Mouse (Mus musculus): Measurements from ENCODE around the gene Sdha. TPM values are rescaled to one million over a fixed set of nuclear protein-coding genes. Genes with fewer than 3 reads are reported as not detected.

Gene Sdha
- polyA plus RNA-seq, 1 experiment, result 163 TPM

GRCm38 (mm10) chr13:74362218-74362617 is 12.1 kb upstream of the Sdha start:
- TF ChIP-seq TCF3 (IDR thresholded peaks at IDR 0.05; ENCODE audit: insufficient read length, low read depth) (no peak), REST (IDR thresholded peaks at IDR 0.05; ENCODE audit: insufficient read depth, insufficient read length) (no peak), USF1 (IDR thresholded peaks at IDR 0.05; ENCODE audit: low read depth) (no peak), E2F4 (IDR thresholded peaks at IDR 0.05; ENCODE audit: insufficient read depth) (no peak), TCF12 (IDR thresholded peaks at IDR 0.05; ENCODE audit: insufficient read depth, poor library complexity, severe bottlenecking) (no peak), SRF (IDR thresholded peaks at IDR 0.05; ENCODE audit: control insufficient read depth, insufficient read length, low read depth) (no peak), CEBPB (IDR thresholded peaks at IDR 0.05; ENCODE audit: insufficient read depth, poor library complexity, severe bottlenecking) (no peak), POLR2A (IDR thresholded peaks at IDR 0.05; ENCODE audit: insufficient read length, low read depth) (no peak), MYOD1 (IDR thresholded peaks at IDR 0.05; ENCODE audit: control insufficient read depth in 1 of 3, insufficient read length in 2 of 3, low read depth in 2 of 3) (no peak), MYOG (IDR thresholded peaks at IDR 0.05; ENCODE audit: control insufficient read depth in 1 of 3, insufficient read depth in 1 of 3, insufficient read length in 2 of 3, low read depth in 2 of 3) (no peak), POLR2AphosphoS2 (IDR thresholded peaks at IDR 0.05; ENCODE audit: insufficient read length, low read depth) (no peak), MAX (IDR thresholded peaks at IDR 0.05; ENCODE audit: low read depth) (no peak)
- Histone ChIP-seq H3K4me2 (ENCODE audit: low read depth) (no peak overlapping the region), H3K79me2 (ENCODE audit: control insufficient read depth, insufficient read depth) (no peaks in the 10 kb centered on the region), H3K36me3 (ENCODE audit: control insufficient read depth, insufficient read depth) (peaks cover 17% of the 10 kb centered on the region), H3K27me3 (ENCODE audit: control insufficient read depth, insufficient read depth, insufficient read length) (no peaks in the 10 kb centered on the region), H3ac (ENCODE audit: control insufficient read depth, insufficient read length) (no peak overlapping the region), H3K4me3 (no peak overlapping the region)

DNA sequence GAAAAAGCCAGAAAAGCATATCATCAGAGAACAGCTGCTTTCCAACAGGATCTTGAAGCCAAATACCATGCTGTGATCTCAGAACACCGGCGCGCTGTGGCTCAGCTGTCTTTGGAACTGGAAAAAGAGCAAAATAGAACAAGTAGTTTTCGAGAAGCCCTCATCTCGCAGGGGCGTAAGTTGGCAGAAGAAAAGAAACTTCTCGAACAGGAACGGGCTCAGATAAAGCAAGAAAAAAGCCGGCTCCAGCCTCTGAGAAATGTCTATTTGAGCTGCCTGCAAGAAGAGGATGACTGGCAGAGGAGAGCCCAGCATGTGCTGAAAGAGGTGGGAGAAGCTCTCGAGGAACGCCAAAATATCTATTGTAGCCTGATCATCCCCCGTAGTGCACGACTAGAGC is 6.4 kb upstream of the Sdha start:
- Histone ChIP-seq H3K27me3 (ENCODE audit: control insufficient read depth, insufficient read depth, insufficient read length) (no peaks in the 10 kb centered on the region), H3K4me3 (no peak overlapping the region), H3K36me3 (ENCODE audit: control insufficient read depth, insufficient read depth) (peaks cover 39% of the 10 kb centered on the region), H3K4me2 (ENCODE audit: low read depth) (no peak overlapping the region), H3ac (ENCODE audit: control insufficient read depth, insufficient read length) (no peak overlapping the region), H3K79me2 (ENCODE audit: control insufficient read depth, insufficient read depth) (peaks cover 30% of the 10 kb centered on the region)
- no peak for TF ChIP-seq TCF12 (IDR thresholded peaks at IDR 0.05; ENCODE audit: insufficient read depth, poor library complexity, severe bottlenecking)
- no peak for TF ChIP-seq CEBPB (IDR thresholded peaks at IDR 0.05; ENCODE audit: insufficient read depth, poor library complexity, severe bottlenecking)
- no peak for TF ChIP-seq MYOD1 (IDR thresholded peaks at IDR 0.05; ENCODE audit: control insufficient read depth in 1 of 3, insufficient read length in 2 of 3, low read depth in 2 of 3)
- no peak for TF ChIP-seq E2F4 (IDR thresholded peaks at IDR 0.05; ENCODE audit: insufficient read depth)
- TF ChIP-seq SRF (IDR thresholded peaks at IDR 0.05; ENCODE audit: control insufficient read depth, insufficient read length, low read depth), result no peak
- TF ChIP-seq TCF3 (IDR thresholded peaks at IDR 0.05; ENCODE audit: insufficient read length, low read depth), result no peak
- TF ChIP-seq REST (IDR thresholded peaks at IDR 0.05; ENCODE audit: insufficient read depth, insufficient read length), result no peak
- no peak for TF ChIP-seq MAX (IDR thresholded peaks at IDR 0.05; ENCODE audit: low read depth)
- no peak for TF ChIP-seq POLR2A (IDR thresholded peaks at IDR 0.05; ENCODE audit: insufficient read length, low read depth)
- no peak for TF ChIP-seq MYOG (IDR thresholded peaks at IDR 0.05; ENCODE audit: control insufficient read depth in 1 of 3, insufficient read depth in 1 of 3, insufficient read length in 2 of 3, low read depth in 2 of 3)
- no peak for TF ChIP-seq USF1 (IDR thresholded peaks at IDR 0.05; ENCODE audit: low read depth)
- TF ChIP-seq POLR2AphosphoS2 (IDR thresholded peaks at IDR 0.05; ENCODE audit: insufficient read length, low read depth), result no peak

DNA sequence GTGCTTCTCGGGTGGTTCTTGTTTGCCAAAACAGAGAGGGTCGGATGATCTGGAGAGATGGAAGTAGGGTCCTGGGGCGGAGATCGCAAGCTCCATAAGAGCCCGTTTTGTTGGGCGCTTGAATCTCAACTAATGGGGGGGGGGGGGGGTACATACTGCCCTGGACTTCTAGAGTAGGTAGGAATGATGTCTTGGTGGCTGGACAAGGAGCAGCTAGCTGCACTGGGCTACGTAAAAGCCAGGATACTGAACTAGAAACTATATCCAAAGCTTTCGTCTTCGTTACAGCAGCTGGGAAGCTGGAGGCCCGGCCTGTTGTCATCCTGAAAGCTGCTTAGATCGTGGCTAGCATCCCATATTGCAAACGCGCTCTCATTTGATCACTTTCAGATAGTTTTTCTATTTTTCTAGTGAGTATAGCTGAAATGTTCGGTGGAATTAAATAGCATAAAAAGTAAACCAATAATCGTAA is 391 bp upstream of the Sdha start:
- Histone ChIP-seq H3ac (ENCODE audit: control insufficient read depth, insufficient read length) (peak overlapping the region; percentile 41), H3K4me3 (peak overlapping the region; percentile 97), H3K36me3 (ENCODE audit: control insufficient read depth, insufficient read depth) (peaks cover 17% of the 10 kb centered on the region), H3K27me3 (ENCODE audit: control insufficient read depth, insufficient read depth, insufficient read length) (no peaks in the 10 kb centered on the region), H3K4me2 (ENCODE audit: low read depth) (peak overlapping the region; percentile 69), H3K79me2 (ENCODE audit: control insufficient read depth, insufficient read depth) (peaks cover 79% of the 10 kb centered on the region)
- no peak for TF ChIP-seq TCF12 (IDR thresholded peaks at IDR 0.05; ENCODE audit: insufficient read depth, poor library complexity, severe bottlenecking)
- no peak for TF ChIP-seq USF1 (IDR thresholded peaks at IDR 0.05; ENCODE audit: low read depth)
- TF ChIP-seq MYOG (IDR thresholded peaks at IDR 0.05; ENCODE audit: control insufficient read depth in 1 of 3, insufficient read depth in 1 of 3, insufficient read length in 2 of 3, low read depth in 2 of 3), result no peak
- no peak for TF ChIP-seq E2F4 (IDR thresholded peaks at IDR 0.05; ENCODE audit: insufficient read depth)
- TF ChIP-seq POLR2A (IDR thresholded peaks at IDR 0.05; ENCODE audit: insufficient read length, low read depth), result no peak
- no peak for TF ChIP-seq SRF (IDR thresholded peaks at IDR 0.05; ENCODE audit: control insufficient read depth, insufficient read length, low read depth)
- TF ChIP-seq REST (IDR thresholded peaks at IDR 0.05; ENCODE audit: insufficient read depth, insufficient read length), result no peak
- no peak for TF ChIP-seq MAX (IDR thresholded peaks at IDR 0.05; ENCODE audit: low read depth)
- TF ChIP-seq CEBPB (IDR thresholded peaks at IDR 0.05; ENCODE audit: insufficient read depth, poor library complexity, severe bottlenecking), result no peak
- no peak for TF ChIP-seq TCF3 (IDR thresholded peaks at IDR 0.05; ENCODE audit: insufficient read length, low read depth)
- no peak for TF ChIP-seq MYOD1 (IDR thresholded peaks at IDR 0.05; ENCODE audit: control insufficient read depth in 1 of 3, insufficient read length in 2 of 3, low read depth in 2 of 3)
- TF ChIP-seq POLR2AphosphoS2 (IDR thresholded peaks at IDR 0.05; ENCODE audit: insufficient read length, low read depth), result no peak

- H3K4me3 ChIP-seq, result no peak overlapping the region
- no peak overlapping the region for H3K4me2 ChIP-seq (ENCODE audit: low read depth)
- H3K79me2 ChIP-seq (ENCODE audit: control insufficient read depth, insufficient read depth), result peaks cover 9% of the 10 kb centered on the region
- H3K27me3 ChIP-seq (ENCODE audit: control insufficient read depth, insufficient read depth, insufficient read length), result no peaks in the 10 kb centered on the region
- H3ac ChIP-seq (ENCODE audit: control insufficient read depth, insufficient read length), result no peak overlapping the region
- H3K36me3 ChIP-seq (ENCODE audit: control insufficient read depth, insufficient read depth), result peaks cover 37% of the 10 kb centered on the region
- TF ChIP-seq E2F4 (IDR thresholded peaks at IDR 0.05; ENCODE audit: insufficient read depth) (no peak), USF1 (IDR thresholded peaks at IDR 0.05; ENCODE audit: low read depth) (no peak), REST (IDR thresholded peaks at IDR 0.05; ENCODE audit: insufficient read depth, insufficient read length) (no peak), MAX (IDR thresholded peaks at IDR 0.05; ENCODE audit: low read depth) (no peak), TCF12 (IDR thresholded peaks at IDR 0.05; ENCODE audit: insufficient read depth, poor library complexity, severe bottlenecking) (no peak), POLR2A (IDR thresholded peaks at IDR 0.05; ENCODE audit: insufficient read length, low read depth) (no peak), SRF (IDR thresholded peaks at IDR 0.05; ENCODE audit: control insufficient read depth, insufficient read length, low read depth) (no peak), TCF3 (IDR thresholded peaks at IDR 0.05; ENCODE audit: insufficient read length, low read depth) (no peak), MYOD1 (IDR thresholded peaks at IDR 0.05; ENCODE audit: control insufficient read depth in 1 of 3, insufficient read length in 2 of 3, low read depth in 2 of 3) (no peak), MYOG (IDR thresholded peaks at IDR 0.05; ENCODE audit: control insufficient read depth in 1 of 3, insufficient read depth in 1 of 3, insufficient read length in 2 of 3, low read depth in 2 of 3) (no peak), POLR2AphosphoS2 (IDR thresholded peaks at IDR 0.05; ENCODE audit: insufficient read length, low read depth) (no peak), CEBPB (IDR thresholded peaks at IDR 0.05; ENCODE audit: insufficient read depth, poor library complexity, severe bottlenecking) (no peak)
These were observed 9.0 kb downstream of the Sdha start for GRCm38 (mm10) chr13:74341036-74341435.
